Mouse (Mus musculus) heart, postnatal 10 days (tissue): Measurements from ENCODE around the gene Hist1h3a. TPM values are rescaled to one million over a fixed set of nuclear protein-coding genes. Genes with fewer than 3 reads are reported as not detected.

Experiments
- DNase-seq, 2 experiments: peaks; one replicate each; pipeline ENCODE4 v3.0.0; 2021
- intact Hi-C: fragments of 180-260 bp; cut with DNase I; formaldehyde crosslinking; loops from one replicate; pipeline ENCODE4 v1.15.1; 2025
- total RNA-seq, 2 experiments: library from RNA; stranded (reverse); gene quantifications; 2 replicates each; pipeline ENCODE4 v1.2.3; 2021

Hist1h3a gene
- total RNA-seq, 2 experiments from 2014 or later, result 160 to 202 TPM

DNA sequence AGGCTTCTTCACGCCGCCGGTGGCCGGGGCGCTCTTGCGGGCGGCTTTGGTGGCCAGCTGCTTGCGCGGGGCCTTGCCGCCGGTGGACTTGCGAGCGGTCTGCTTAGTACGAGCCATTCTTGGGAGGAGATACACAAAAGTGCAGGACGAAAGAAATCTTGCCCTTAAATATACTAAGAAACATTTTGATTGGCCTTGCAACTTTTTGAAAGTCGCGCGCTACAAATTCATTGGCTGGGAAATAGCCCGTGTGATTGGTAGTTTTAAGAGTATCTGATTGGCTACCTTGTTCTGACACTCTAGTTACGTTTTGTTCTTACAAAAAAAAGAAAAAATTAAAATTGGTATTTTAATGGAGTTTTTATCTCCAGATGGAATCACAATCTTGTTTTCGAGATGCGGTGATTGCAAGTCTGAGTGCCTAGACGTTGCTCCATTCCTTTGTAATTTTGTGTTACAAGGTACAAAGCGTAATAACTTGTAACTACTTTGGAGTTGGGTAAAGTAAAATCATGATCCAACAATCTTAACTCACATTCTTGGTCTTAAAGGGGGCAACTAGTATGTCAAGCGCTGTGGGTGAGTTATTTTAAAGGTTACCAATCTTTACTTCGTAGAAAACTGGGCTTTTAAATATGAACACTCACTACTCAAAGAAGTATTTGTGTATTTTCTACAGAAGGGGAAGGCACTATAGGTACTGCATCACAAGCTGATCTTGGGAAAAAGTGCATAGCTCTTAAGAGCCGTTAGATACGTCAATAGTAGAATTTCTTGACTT, 16.6 kb downstream of the Hist1h3a start, which contains the start of gene Hist1h3c:
Gene Hist1h3c, minus strand, starts transcription at position 222 of the 781 bp plus-strand sequence.
- intact Hi-C loops, result loop anchor here (5.0 to 10.0 kb wide), 3 partner anchors 211 to 1921 kb away; partner anchors contain the start of genes Hist1h2af, Hist1h2ag, Hist1h2bj and Hist1h3g
- peak; percentile 90 to 92 for DNase-seq

DNA sequence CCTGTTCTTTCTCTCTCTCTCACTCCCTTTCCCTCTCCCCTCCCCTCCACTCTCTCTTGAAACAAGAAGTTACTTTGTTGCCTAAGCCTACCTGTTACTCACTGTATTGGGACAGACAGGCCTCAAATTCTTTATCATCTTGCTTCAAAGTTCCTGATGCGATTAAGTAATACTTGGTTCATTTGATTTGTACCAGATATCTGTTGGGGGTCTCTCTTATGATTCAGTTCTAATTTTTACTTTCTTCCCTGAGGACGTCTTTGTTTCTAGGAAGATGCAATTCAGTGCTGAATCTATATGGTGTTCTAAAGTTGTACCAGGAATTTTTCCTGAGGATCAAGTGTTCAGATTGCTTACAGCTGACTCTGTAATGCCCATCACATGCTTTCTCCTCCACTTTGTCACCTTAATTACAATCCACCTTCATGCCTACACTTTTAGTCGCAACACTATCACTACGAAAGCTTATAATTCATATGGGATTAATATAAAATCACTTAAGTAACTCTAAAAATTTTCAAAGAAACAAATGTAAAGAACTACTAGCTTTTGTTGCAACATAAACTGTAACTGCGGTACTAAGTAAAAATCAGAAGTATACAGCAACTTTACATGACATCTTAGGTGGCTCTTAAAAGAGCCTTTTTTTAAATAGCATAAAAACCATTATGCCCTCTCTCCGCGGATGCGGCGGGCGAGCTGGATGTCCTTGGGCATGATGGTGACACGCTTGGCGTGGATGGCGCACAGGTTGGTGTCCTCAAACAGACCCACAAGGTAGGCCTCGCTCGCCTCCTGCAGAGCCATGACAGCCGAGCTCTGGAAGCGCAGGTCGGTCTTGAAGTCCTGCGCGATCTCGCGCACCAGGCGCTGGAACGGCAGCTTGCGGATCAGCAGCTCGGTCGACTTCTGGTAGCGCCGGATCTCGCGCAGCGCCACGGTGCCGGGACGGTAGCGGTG, 17.5 kb downstream of the Hist1h3a start:
- intact Hi-C loops, result loop anchor here (5.0 to 10.0 kb wide), 4 partner anchors 162 to 1920 kb away; partner anchors contain the start of genes Hist1h2af, Hist1h2ag, Hist1h2bj and Hist1h3g

GRCm38 (mm10) chr13:23743963-23744362, 18.2 kb downstream of the Hist1h3a start:
- DNase-seq, result no peak
- intact Hi-C loops, result loop anchor here (5.0 to 10.0 kb wide), 3 partner anchors 162 to 1919 kb away; partner anchors contain the start of genes Hist1h2af, Hist1h3g, Hist1h4d and Hist1h4h

More for the DNA sequence above, 17.5 kb downstream of the Hist1h3a start:
- no peak for DNase-seq

DNA sequence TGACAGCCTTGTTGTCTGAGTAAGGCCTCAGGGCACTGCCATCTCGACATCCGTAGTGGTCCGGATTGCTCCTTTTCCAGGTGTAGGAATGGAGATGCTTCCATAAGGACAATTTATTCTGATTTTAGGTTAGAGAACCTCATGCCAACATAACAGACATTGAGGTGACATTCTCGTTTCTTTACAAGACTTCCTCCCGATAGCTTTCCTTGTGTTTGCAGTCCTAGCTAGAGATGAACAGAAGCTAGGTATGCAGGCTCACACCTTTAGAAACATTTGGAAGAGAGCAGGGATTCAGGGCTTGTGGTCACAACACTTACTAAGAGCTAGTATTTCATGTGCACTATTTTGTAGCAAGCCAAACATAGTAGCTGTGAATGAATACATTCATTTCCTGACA, 19.0 kb downstream of the Hist1h3a start:
- intact Hi-C loops, result loop anchor here (5.0 to 10.0 kb wide), 3 partner anchors 161 to 1918 kb away; partner anchors contain the start of genes Hist1h2af, Hist1h3g, Hist1h4d and Hist1h4h

GRCm38 (mm10) chr13:23742007-23742406, 20.2 kb downstream of the Hist1h3a start:
- DNase-seq, result no peak
- intact Hi-C loops, result loop anchor here (5.0 to 10.0 kb wide), 3 partner anchors 160 to 1917 kb away; partner anchors contain the start of genes Hist1h2af, Hist1h3g, Hist1h4d and Hist1h4h

More for the DNA sequence above, 19.0 kb downstream of the Hist1h3a start:
- DNase-seq, result no peak

- no peak for DNase-seq
- intact Hi-C loops, result loop anchor here (5.0 to 10.0 kb wide), 3 partner anchors 159 to 1916 kb away; partner anchors contain the start of genes Hist1h2af, Hist1h3g, Hist1h4d and Hist1h4h
These were observed 21.3 kb downstream of the Hist1h3a start for GRCm38 (mm10) chr13:23740910-23741309.

- intact Hi-C loops, result loop anchor here (5.0 to 10.0 kb wide), 3 partner anchors 158 to 1916 kb away; partner anchors contain the start of genes Hist1h2af, Hist1h3g, Hist1h4d and Hist1h4h
- no peak for DNase-seq
These were observed 21.8 kb downstream of the Hist1h3a start for GRCm38 (mm10) chr13:23740256-23740840.

DNA sequence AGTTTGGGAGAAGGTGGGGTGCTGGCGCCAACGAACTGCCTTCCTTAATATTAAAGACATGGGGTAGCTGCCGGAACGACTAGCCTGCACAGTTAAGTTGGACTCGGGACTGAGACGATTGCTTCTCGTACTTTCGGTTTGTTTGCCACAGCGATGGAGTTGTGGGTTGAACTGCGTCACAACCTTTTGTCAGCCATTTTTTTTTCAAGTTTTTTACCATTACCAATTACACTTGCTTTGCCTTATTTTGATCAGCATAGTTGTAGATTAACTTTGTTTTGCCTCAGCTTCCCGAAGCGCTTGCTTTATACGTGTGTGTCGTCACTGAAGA, 22.3 kb downstream of the Hist1h3a start:
- DNase-seq, result no peak
- intact Hi-C loops, result loop anchor here (5.0 to 10.0 kb wide), 6 partner anchors 55 to 1915 kb away; partner anchors contain the start of genes Hist1h1e, Hist1h2ac, Hist1h2af and Hist1h2bc

GRCm38 (mm10) chr13:23739069-23739921, 22.9 kb downstream of the Hist1h3a start:
- intact Hi-C loops, result loop anchor here (5.0 to 10.0 kb wide), 3 partner anchors 54 to 307 kb away; partner anchors contain the start of genes Hist1h1e, Hist1h2ac, Hist1h2bc and Hist1h2be
- peak; percentile 94 to 97 for DNase-seq

GRCm38 (mm10) chr13:23738677-23739068, 23.5 kb downstream of the Hist1h3a start, which contains the start of gene Hist1h1c:
TSS of gene Hist1h1c (plus strand) at chr13:23738808.
- intact Hi-C loops, result loop anchor here (5.0 to 10.0 kb wide), 3 partner anchors 54 to 306 kb away; partner anchors contain the start of genes Hist1h1e, Hist1h2ac, Hist1h2bc and Hist1h2be
- DNase-seq, result peak; percentile 94 to 96

GRCm38 (mm10) chr13:23738041-23738440, 24.1 kb downstream of the Hist1h3a start:
- DNase-seq, result peak in 1 of 2 experiments; percentile 49
- intact Hi-C loops, result loop anchor here (5.0 to 10.0 kb wide), 3 partner anchors 53 to 306 kb away; partner anchors contain the start of genes Hist1h1e, Hist1h2ac, Hist1h2bc and Hist1h2be

GRCm38 (mm10) chr13:23737091-23737490, 25.1 kb downstream of the Hist1h3a start:
- intact Hi-C loops, result loop anchor here (5.0 to 10.0 kb wide), 3 partner anchors 52 to 305 kb away; partner anchors contain the start of genes Hist1h1e, Hist1h2ac, Hist1h2bc and Hist1h2be
- no peak for DNase-seq

GRCm38 (mm10) chr13:23732156-23732804, 29.9 kb downstream of the Hist1h3a start:
- intact Hi-C loops, result loop anchor here (1.0 to 10.0 kb wide), 2 partner anchors 31 to 47 kb away; partner anchors contain the start of genes Hist1h2ac and Hist1h2bc
- DNase-seq, result peak in 1 of 2 experiments; percentile 57

GRCm38 (mm10) chr13:23730479-23730878, 31.7 kb downstream of the Hist1h3a start:
- intact Hi-C loops, result loop anchor here (10.0 kb wide), 1 partner anchor 46 kb away; the partner anchor contains the start of genes Hist1h2ac and Hist1h2bc

DNA sequence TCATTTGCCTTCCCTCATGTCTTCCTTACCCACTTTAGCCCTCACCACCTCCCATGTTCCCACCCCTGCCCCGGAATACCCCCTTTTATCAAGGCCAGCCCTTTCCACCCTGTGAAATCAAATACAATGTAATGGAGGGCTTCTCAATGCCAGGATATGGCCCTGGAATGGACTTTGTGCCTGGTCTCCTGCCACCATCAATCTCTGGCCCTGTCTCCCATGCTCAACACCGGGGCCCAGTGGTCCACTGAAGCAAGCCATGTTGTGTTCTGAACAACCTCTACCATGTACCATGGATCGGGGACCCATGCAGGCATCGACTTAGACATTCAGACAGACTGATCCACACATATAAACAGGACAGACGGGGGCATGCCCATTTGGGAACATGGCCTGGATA, 32.5 kb downstream of the Hist1h3a start:
- intact Hi-C loops, result loop anchor here (10.0 kb wide), 1 partner anchor 45 kb away; the partner anchor contains the start of genes Hist1h2ac and Hist1h2bc
- DNase-seq, result no peak

More at GRCm38 (mm10) chr13:23730479-23730878, 31.7 kb downstream of the Hist1h3a start:
- peak; percentile 41 for DNase-seq

GRCm38 (mm10) chr13:23729192-23729525, 33.0 kb downstream of the Hist1h3a start:
- intact Hi-C loops, result no loop called here

GRCm38 (mm10) chr13:23728472-23729191, 33.6 kb downstream of the Hist1h3a start:
- intact Hi-C loops, result no loop called here
- no peak for DNase-seq

More at GRCm38 (mm10) chr13:23729192-23729525, 33.0 kb downstream of the Hist1h3a start:
- DNase-seq, result no peak
